Mouse (Mus musculus) neural tube, embryonic 11.5 days (tissue): ENCODE measurements at regions not wholly inside any gene's neighbourhood (a gene's known extent, or its start where the extent isn't known, plus 50 kb on each side); places are given as distances from the start of the nearest gene placed in this dataset.

Experiments used
- ATAC-seq: fragments of 200-750 bp; cut with Nextera tagmentation; 2 replicates; pipeline ENCODE4 v1.8.0; 2017; ENCODE audit warnings: moderate number of reproducible peaks, mild to moderate bottlenecking, moderate TSS enrichment, moderate library complexity; ENCODE audit not compliant: insufficient read depth, low FRiP score, low TSS enrichment
- DNase-seq: peaks from one replicate; pipeline ENCODE4 v3.0.0-alpha.2; 2015; ENCODE audit warnings: low spot score
- H3K27ac ChIP-seq: fragments of 300-500 bp; sonication (generic); 2 replicates; pipeline ENCODE4 v1.5.1; 2014; ENCODE audit warnings: low read depth, mild to moderate bottlenecking, low read length
- H3K27me3 ChIP-seq: fragments of 300-500 bp; sonication (generic); 2 replicates; pipeline ENCODE4 v1.6.1; 2014; ENCODE audit warnings: mild to moderate bottlenecking, low read length, mixed read lengths; ENCODE audit not compliant: control insufficient read depth, insufficient read depth
- H3K36me3 ChIP-seq: fragments of 300-500 bp; sonication (generic); 2 replicates; pipeline ENCODE4 v1.6.1; 2014; ENCODE audit warnings: mild to moderate bottlenecking, low read length, moderate library complexity, mixed read lengths; ENCODE audit not compliant: control insufficient read depth, insufficient read depth
- H3K4me1 ChIP-seq: fragments of 300-500 bp; sonication (generic); 2 replicates; pipeline ENCODE4 v1.6.1; 2014; ENCODE audit warnings: low read length, mixed read lengths; ENCODE audit not compliant: control insufficient read depth, insufficient read depth
- H3K4me2 ChIP-seq: fragments of 300-500 bp; sonication (generic); 2 replicates; pipeline ENCODE4 v1.6.1; 2014; ENCODE audit warnings: low read depth, mild to moderate bottlenecking, moderate library complexity
- H3K4me3 ChIP-seq: fragments of 300-500 bp; sonication (generic); 2 replicates; pipeline ENCODE4 v1.5.1; 2014; ENCODE audit warnings: low read depth, low read length
- H3K9ac ChIP-seq: fragments of 300-500 bp; sonication (generic); 2 replicates; pipeline ENCODE4 v1.6.1; 2014; ENCODE audit warnings: mild to moderate bottlenecking, low read length
- H3K9me3 ChIP-seq: fragments of 300-500 bp; sonication (generic); 2 replicates; pipeline ENCODE4 v1.6.1; 2016; ENCODE audit warnings: low read length; ENCODE audit not compliant: control insufficient read depth
- WGBS: fragments of 180-500 bp; shearing (Covaris S2); extraction: QIAGEN DNeasy Blood & Tissue Kit; methylation state at CpG from one replicate; pipeline ENCODE4 v1.1.7; 2014; 5-methylcytosine and 5-hydroxymethylcytosine counted together

- Histone ChIP-seq H3K4me1 (0 out of 2 replicates have a peak, but pooled peaks cover 3% of the 10 kb centered on the region), H3K9me3 (no peaks in the 10 kb centered on the region), H3K36me3 (no peaks in the 10 kb centered on the region), H3K27me3 (no peaks in the 10 kb centered on the region), H3K27ac (no peak overlapping the region), H3K4me3 (no peak overlapping the region), H3K9ac (no peak overlapping the region), H3K4me2 (no peak overlapping the region)
- WGBS: 33% methylated on average over 5 of the region's 5 CpGs
- DNase-seq (peak; percentile 23), ATAC-seq (peak; percentile 60; the same call in 1 of the 2 replicates)
These were observed 110.1 kb downstream of the S1pr1 start for GRCm38 (mm10) chr3:115604734-115605279.

- Histone ChIP-seq H3K4me2 (no peak overlapping the region), H3K4me1 (0 out of 2 replicates have a peak, but pooled peaks cover 3% of the 10 kb centered on the region), H3K27me3 (no peaks in the 10 kb centered on the region), H3K9ac (no peak overlapping the region), H3K36me3 (no peaks in the 10 kb centered on the region), H3K4me3 (no peak overlapping the region), H3K27ac (no peak overlapping the region), H3K9me3 (no peaks in the 10 kb centered on the region)
- 36% methylated on average over 7 of the region's 7 CpGs for WGBS
- no peak for DNase-seq
- ATAC-seq: peak; percentile 24; the same call in 1 of the 2 replicates
These were observed 110.6 kb downstream of the S1pr1 start for GRCm38 (mm10) chr3:115604267-115604666.

GRCm38 (mm10) chr3:115603803-115604202 lies 111.1 kb downstream of the S1pr1 start:
- Histone ChIP-seq H3K9me3 (no peaks in the 10 kb centered on the region), H3K27me3 (no peaks in the 10 kb centered on the region), H3K4me2 (no peak overlapping the region), H3K4me3 (no peak overlapping the region), H3K36me3 (no peaks in the 10 kb centered on the region), H3K27ac (no peak overlapping the region), H3K4me1 (0 out of 2 replicates have a peak, but pooled peaks cover 3% of the 10 kb centered on the region), H3K9ac (no peak overlapping the region)
- ATAC-seq: no peak
- no peak for DNase-seq
- 68% methylated on average over 3 of the region's 3 CpGs for WGBS

DNA sequence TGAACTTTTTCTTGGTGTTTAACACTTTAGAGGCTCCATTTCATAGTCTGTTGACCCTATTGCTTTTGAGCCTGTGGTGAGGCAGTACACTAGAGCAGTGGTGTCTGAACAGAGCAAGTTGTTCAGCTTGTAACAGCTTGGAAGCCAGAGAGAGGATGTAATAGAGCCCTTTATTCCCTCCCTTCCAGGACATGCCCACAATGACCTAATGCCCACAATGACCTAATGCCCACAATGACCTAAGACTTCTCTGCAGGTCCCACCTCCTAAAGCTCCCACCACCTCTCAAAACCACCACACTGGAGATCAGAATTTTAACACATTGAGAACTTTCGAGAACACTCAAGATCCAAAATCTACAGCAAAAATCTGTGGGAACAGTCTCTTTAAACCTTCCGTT lies 115.6 kb downstream of the S1pr1 start:
- ATAC-seq (no peak), DNase-seq (no peak)
- H3K36me3 ChIP-seq: no peaks in the 10 kb centered on the region
- H3K4me1 ChIP-seq: no peaks in the 10 kb centered on the region
- H3K27me3 ChIP-seq: no peaks in the 10 kb centered on the region
- H3K4me2 ChIP-seq: no peak overlapping the region
- no peak overlapping the region for H3K9ac ChIP-seq
- no peak overlapping the region for H3K27ac ChIP-seq
- 92% methylated on average over 2 of the region's 2 CpGs for WGBS
- H3K4me3 ChIP-seq: no peak overlapping the region
- no peaks in the 10 kb centered on the region for H3K9me3 ChIP-seq

DNA sequence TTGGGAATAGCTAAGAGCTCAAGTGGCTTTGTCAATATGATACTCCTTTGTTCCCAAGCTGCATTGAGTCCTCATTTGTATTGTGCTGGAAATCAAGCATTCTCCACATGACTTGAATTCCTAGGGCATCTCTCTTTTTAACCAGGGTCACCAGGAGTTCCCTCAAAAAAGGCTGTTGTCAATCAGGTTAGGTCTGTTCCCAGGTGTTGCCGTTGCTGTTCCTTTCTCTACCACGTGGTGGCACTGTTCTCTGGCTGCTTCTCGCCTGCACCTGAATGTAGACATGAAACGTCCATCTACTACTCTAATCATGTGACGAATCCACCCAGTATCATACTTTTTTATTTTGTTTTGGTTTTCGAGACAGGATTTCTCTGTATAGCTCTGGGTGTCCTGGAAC lies 118.3 kb downstream of the S1pr1 start:
- 44% methylated on average over 6 of the region's 6 CpGs for WGBS
- peak; percentile 54; the same call in 1 of the 2 replicates for ATAC-seq
- H3K9ac ChIP-seq: no peak overlapping the region

GRCm38 (mm10) chr3:115590716-115591115 lies 124.2 kb downstream of the S1pr1 start:
- Histone ChIP-seq H3K9ac (no peak overlapping the region), H3K4me2 (no peak overlapping the region), H3K4me3 (no peak overlapping the region), H3K27me3 (no peaks in the 10 kb centered on the region), H3K9me3 (no peaks in the 10 kb centered on the region), H3K27ac (no peak overlapping the region), H3K36me3 (no peaks in the 10 kb centered on the region), H3K4me1 (no peaks in the 10 kb centered on the region)
- no peak for DNase-seq
- no peak for ATAC-seq
- 75% methylated on average over 5 of the region's 5 CpGs for WGBS

More for the DNA sequence above, 118.3 kb downstream of the S1pr1 start:
- Histone ChIP-seq H3K4me3 (no peak overlapping the region), H3K4me2 (no peak overlapping the region), H3K36me3 (no peaks in the 10 kb centered on the region), H3K9me3 (no peaks in the 10 kb centered on the region), H3K27me3 (no peaks in the 10 kb centered on the region), H3K27ac (no peak overlapping the region), H3K4me1 (no peaks in the 10 kb centered on the region)
- peak; percentile 64 for DNase-seq

DNA sequence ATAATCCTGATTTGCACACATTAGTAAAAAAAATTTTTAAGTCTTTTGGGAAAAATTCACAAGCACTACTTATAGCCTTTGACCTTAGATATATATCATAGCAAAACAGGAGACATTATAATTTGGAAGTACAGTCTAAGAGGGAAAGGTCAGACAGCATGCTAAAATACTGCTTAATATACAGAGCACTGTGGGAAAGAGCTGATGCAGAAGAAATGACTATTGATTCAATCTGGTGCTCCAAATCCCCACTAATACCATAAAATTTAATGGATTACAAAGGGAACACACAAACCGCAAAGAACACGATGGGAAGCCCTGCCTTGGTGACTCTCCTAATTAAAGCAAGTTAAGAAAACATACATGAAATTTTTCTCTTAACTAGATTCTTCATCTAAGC lies 126.3 kb downstream of the S1pr1 start:
- Histone ChIP-seq H3K4me1 (no peaks in the 10 kb centered on the region), H3K9me3 (no peaks in the 10 kb centered on the region), H3K27ac (no peak overlapping the region), H3K27me3 (no peaks in the 10 kb centered on the region), H3K36me3 (no peaks in the 10 kb centered on the region), H3K9ac (no peak overlapping the region), H3K4me3 (no peak overlapping the region), H3K4me2 (no peak overlapping the region)
- DNase-seq (no peak), ATAC-seq (no peak)
- 80% methylated on average over 2 of the region's 2 CpGs for WGBS

DNA sequence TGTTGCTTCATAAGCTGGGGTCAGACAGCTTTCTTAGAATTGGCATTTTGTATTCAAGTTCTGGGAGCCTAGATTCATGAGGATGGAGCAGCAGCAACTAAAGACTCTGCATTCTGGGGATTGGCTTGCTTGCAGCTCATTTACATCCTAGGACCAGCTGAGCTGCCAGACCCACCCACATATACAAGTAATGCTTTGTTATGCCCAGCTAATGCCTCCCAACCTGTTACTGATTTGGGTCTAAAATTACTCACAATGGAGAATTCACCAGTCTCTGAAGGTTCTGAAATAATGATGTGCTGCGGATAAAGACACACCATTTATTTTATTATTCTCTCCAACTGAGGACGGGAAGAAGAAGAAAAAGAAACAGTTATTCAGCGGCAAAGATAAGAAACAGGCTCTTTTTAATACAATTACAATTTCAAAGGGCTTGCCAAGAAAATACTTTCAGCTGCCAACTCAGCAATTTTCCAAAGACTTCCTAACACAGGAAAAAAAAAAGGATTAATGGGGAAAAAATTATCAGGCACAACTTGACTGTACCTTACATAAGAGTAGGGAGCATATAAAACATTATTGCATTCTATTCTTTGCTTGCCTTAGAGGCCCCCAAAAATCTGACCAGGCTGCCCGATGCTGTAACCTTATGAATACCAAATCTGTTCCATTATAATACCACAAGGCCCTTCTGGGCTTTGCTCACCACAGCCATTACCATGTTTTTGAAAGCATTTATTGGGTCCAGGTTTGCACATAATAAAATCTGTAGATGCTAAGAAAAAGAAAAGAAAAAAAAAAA lies 134.5 kb downstream of the S1pr1 start:
- H3K27ac ChIP-seq: no peak overlapping the region
- ATAC-seq (peak; percentile 68), DNase-seq (no peak)
- H3K4me2 ChIP-seq: no peak overlapping the region
- H3K27me3 ChIP-seq: no peaks in the 10 kb centered on the region
- H3K4me1 ChIP-seq: no peaks in the 10 kb centered on the region
- WGBS: 58% methylated on average over 4 of the region's 4 CpGs
- H3K9me3 ChIP-seq: no peaks in the 10 kb centered on the region
- no peak overlapping the region for H3K4me3 ChIP-seq
- H3K36me3 ChIP-seq: no peaks in the 10 kb centered on the region
- no peak overlapping the region for H3K9ac ChIP-seq

GRCm38 (mm10) chr3:115575371-115575770 lies 139.5 kb downstream of the S1pr1 start:
- Histone ChIP-seq H3K4me1 (no peaks in the 10 kb centered on the region), H3K27ac (no peak overlapping the region), H3K9ac (no peak overlapping the region), H3K9me3 (no peaks in the 10 kb centered on the region), H3K4me3 (no peak overlapping the region), H3K27me3 (no peaks in the 10 kb centered on the region), H3K4me2 (no peak overlapping the region), H3K36me3 (no peaks in the 10 kb centered on the region)
- ATAC-seq: no peak
- no peak for DNase-seq
- 94% methylated on average over 2 of the region's 2 CpGs for WGBS
